Comparison of ENCODE assay signal across 25 mouse cellular contexts in the genomic region with DNA sequence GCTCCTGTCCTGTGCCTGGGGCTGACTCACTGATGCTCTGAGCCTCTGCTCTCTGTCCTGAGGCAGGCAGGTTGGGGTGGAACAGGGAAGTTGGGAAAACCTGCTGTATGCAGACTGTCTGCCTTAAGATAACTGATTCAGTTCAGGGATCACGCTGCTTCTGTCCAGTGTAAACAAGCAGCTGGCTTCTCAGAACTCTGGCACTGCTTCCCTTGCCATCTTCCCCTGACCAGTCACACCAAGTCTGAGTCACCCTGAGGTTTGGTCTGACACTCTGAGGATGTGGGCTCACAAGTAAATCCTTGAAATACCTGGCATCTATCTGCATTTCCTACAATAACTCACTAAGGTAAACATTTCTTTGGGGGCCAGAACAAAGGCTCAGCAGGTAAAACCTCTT. TPM values are rescaled to one million over a fixed set of nuclear protein-coding genes. Genes with fewer than 3 reads are reported as not detected.
DNase-seq lines count a peak whose midpoint lies in the region; ATAC-seq lines count a peak whose summit lies in the region.
"Had no signal": no experiment of that assay in that cellular context is flagged by ENCODE, and none has a peak within 500 bp of the region (broad histone marks: within the 10 kb centered on the region; RNA-seq: fewer than 3 reads in every experiment).

No protein-coding gene starts in this region.

- no peak overlapping the region for H3K27ac ChIP-seq in hindbrain, embryonic 12.5 days
- H3K27ac ChIP-seq: embryonic facial prominence, embryonic 13.5 days; forebrain, embryonic 13.5 days; gastrocnemius, adult 2 months; heart, adult 2 months; heart, embryonic 15.5 days; hindbrain, embryonic 10.5 days; hindbrain, embryonic 15.5 days had no signal

- no peak for ATAC-seq in hindbrain, embryonic 12.5 days (ENCODE audit: low FRiP score)
- ATAC-seq: CD4-positive, CD25-positive, alpha-beta regulatory T cell, adult 4 months; forebrain, embryonic 13.5 days; forebrain, postnatal 0 days; intestine, embryonic 16.5 days had no signal

- H3K27me3 ChIP-seq in hindbrain, embryonic 12.5 days: no peaks in the 10 kb centered on the region
- H3K27me3 ChIP-seq: embryonic facial prominence, embryonic 13.5 days; forebrain, embryonic 13.5 days; heart, embryonic 15.5 days had no signal

- DNase-seq in adrenal gland, postnatal 14 days: peak; percentile 12
- DNase-seq in adrenal gland, adult 8-10 months: no peak
- peak; percentile 60 for DNase-seq in 3134 (ENCODE audit: extremely low read depth, insufficient read length, low spot score)
- peak; percentile 35 for DNase-seq in Muller cell, postnatal 12 days (ENCODE audit: inconsistent ontology term)
- DNase-seq in fibroblast of lung, adult 2 months (ENCODE audit: low read depth): peak; percentile 22
- no peak for DNase-seq in layer of hippocampus, postnatal 25 days (ENCODE audit: extremely low spot score in 1 of 2, low spot score in 1 of 2)
- DNase-seq: B cell, adult 2 months; cerebellum, adult 11 months; cerebellum, adult 8-10 months; cerebellum, postnatal 14 days; forebrain, postnatal 0 days; gastrocnemius, adult 2 months; gastrocnemius, postnatal 36 days; heart, adult 2 months; kidney, adult 2 months had no signal

- no peaks in the 10 kb centered on the region for H3K36me3 ChIP-seq in hindbrain, embryonic 12.5 days
- H3K36me3 ChIP-seq: embryonic facial prominence, embryonic 13.5 days; G1E; heart, embryonic 15.5 days; hindbrain, embryonic 10.5 days; hindbrain, embryonic 15.5 days had no signal

- H3K4me1 ChIP-seq in hindbrain, embryonic 12.5 days: peaks cover 5% of the 10 kb centered on the region

- H3K4me3 ChIP-seq in hindbrain, embryonic 12.5 days: no peak overlapping the region
- H3K4me3 ChIP-seq: embryonic facial prominence, embryonic 13.5 days; forebrain, embryonic 13.5 days; gastrocnemius, adult 2 months; heart, adult 2 months; heart, embryonic 15.5 days; hindbrain, embryonic 10.5 days; hindbrain, embryonic 15.5 days had no signal

- 71% methylated on average over 1 of the region's 1 CpGs for WGBS in hindbrain, embryonic 12.5 days

- no peak overlapping the region for H3K4me2 ChIP-seq in hindbrain, embryonic 12.5 days (replicated peaks)
- H3K4me2 ChIP-seq: embryonic facial prominence, embryonic 13.5 days; forebrain, embryonic 13.5 days; heart, embryonic 11.5 days; heart, embryonic 15.5 days; hindbrain, embryonic 15.5 days had no signal

- H3K9me3 ChIP-seq in hindbrain, embryonic 12.5 days (replicated peaks): no peaks in the 10 kb centered on the region
- H3K9me3 ChIP-seq: embryonic facial prominence, embryonic 13.5 days; forebrain, embryonic 13.5 days; G1E; heart, embryonic 15.5 days; hindbrain, embryonic 10.5 days; hindbrain, embryonic 15.5 days had no signal

- no peak overlapping the region for H3K9ac ChIP-seq in hindbrain, embryonic 12.5 days
- H3K9ac ChIP-seq: embryonic facial prominence, embryonic 13.5 days; forebrain, embryonic 13.5 days; forebrain, postnatal 0 days; heart, embryonic 15.5 days; hindbrain, embryonic 15.5 days had no signal

RNA-seq across cellular contexts. Expression of a gene that starts 58.1 kb away (rescaled TPM):
- 123 and 129 TPM in 2 replicates for total RNA-seq in adrenal gland, postnatal 14 days (2021)
- total RNA-seq in adrenal gland, adult 8-10 months (2022): 100 to 1,000 TPM in 3 of 4 experiments, 10 to 100 TPM in 1; 99.6 to 121 (median 113) TPM
- 205 and 210 TPM in 2 replicates for polyA plus RNA-seq in hindbrain, embryonic 12.5 days (2016; fragmentation: Nextera tagmentation; extraction: Ambion mirVana)
- total RNA-seq in layer of hippocampus, postnatal 25 days (2021): 10 to 100 TPM; 74.4 to 78.4 TPM

Comparison
In these comparisons a context has a peak if more than half of its experiments do, and no peak if none do; other contexts are left out.
1. DNase-seq: peak in adrenal gland, postnatal 14 days (single experiment), 3134 (single experiment), Muller cell, postnatal 12 days (single experiment) and fibroblast of lung, adult 2 months (single experiment); none in adrenal gland, adult 8-10 months (single experiment) and layer of hippocampus, postnatal 25 days (0 of 2).